Mouse (Mus musculus) midbrain, embryonic 14.5 days (tissue): Measurements from ENCODE around the gene Lrp6. TPM values are rescaled to one million over a fixed set of nuclear protein-coding genes. Genes with fewer than 3 reads are reported as not detected.

Source experiments
- ATAC-seq: fragments of 200-750 bp; cut with Nextera tagmentation; 2 replicates; pipeline ENCODE4 v1.8.0; 2017; ENCODE audit warnings: moderate number of reproducible peaks, moderate library complexity; ENCODE audit not compliant: low FRiP score, low TSS enrichment
- DNase-seq: peaks from one replicate; pipeline ENCODE4 v3.0.0-alpha.2; 2015
- H3K27ac ChIP-seq: fragments of 300-500 bp; sonication (generic); replicated peaks from 2 replicates; pipeline ENCODE4 v1.5.1; 2014; ENCODE audit warnings: mild to moderate bottlenecking, low read depth, low read length, moderate library complexity
- H3K27me3 ChIP-seq: fragments of 300-500 bp; sonication (generic); 2 replicates; pipeline ENCODE4 v1.6.1; 2014; ENCODE audit warnings: low read length, control low read depth, mixed read lengths; ENCODE audit not compliant: control insufficient read depth, insufficient read depth
- H3K36me3 ChIP-seq: fragments of 300-500 bp; sonication (generic); 2 replicates; pipeline ENCODE4 v1.6.1; 2014; ENCODE audit warnings: low read length, control low read depth; ENCODE audit not compliant: control insufficient read depth, insufficient read depth
- H3K4me1 ChIP-seq: fragments of 300-500 bp; sonication (generic); 2 replicates; pipeline ENCODE4 v1.6.1; 2014; ENCODE audit warnings: mild to moderate bottlenecking, antibody characterized with exemption, low read length, control low read depth; ENCODE audit not compliant: control insufficient read depth, insufficient read depth
- H3K4me2 ChIP-seq: fragments of 300-500 bp; sonication (generic); 2 replicates; pipeline ENCODE4 v1.6.1; 2014; ENCODE audit warnings: mild to moderate bottlenecking, low read length, moderate library complexity
- H3K4me3 ChIP-seq: fragments of 300-500 bp; sonication (generic); replicated peaks from 2 replicates; pipeline ENCODE4 v1.5.1; 2014; ENCODE audit warnings: low read depth, low read length
- H3K9ac ChIP-seq: fragments of 300-500 bp; sonication (generic); replicated peaks from 2 replicates; pipeline ENCODE4 v1.6.1; 2014; ENCODE audit warnings: mild to moderate bottlenecking, low read length, moderate library complexity
- H3K9me3 ChIP-seq: fragments of 300-500 bp; sonication (generic); 2 replicates; pipeline ENCODE4 v1.6.1; 2016; ENCODE audit warnings: low read length, control low read depth, mixed read lengths; ENCODE audit not compliant: control insufficient read depth
- WGBS: fragments of 180-500 bp; shearing (Covaris S2); extraction: QIAGEN DNeasy Blood & Tissue Kit; methylation state at CpG from one replicate; pipeline ENCODE4 v1.1.7; 2014; 5-methylcytosine and 5-hydroxymethylcytosine counted together
- polyA plus RNA-seq: library from polyadenylated mRNA; unstranded; fragments of >200 nt; fragmentation: Nextera tagmentation; extraction: Ambion mirVana; gene quantifications from 2 replicates; pipeline ENCODE4 v1.2.1, GENCODE M21; 2014

The Lrp6 gene
- polyA plus RNA-seq, 1 experiment from 2014 or later = 26.8 TPM

- ATAC-seq (no peak), DNase-seq (no peak)
- no peak overlapping the region for H3K9ac ChIP-seq
- WGBS = 61% methylated on average over 10 of the region's 10 CpGs
- no peaks in the 10 kb centered on the region for H3K27me3 ChIP-seq
- no peak overlapping the region for H3K4me2 ChIP-seq
- no peaks in the 10 kb centered on the region for H3K9me3 ChIP-seq
- no peak overlapping the region for H3K27ac ChIP-seq
- H3K4me3 ChIP-seq = no peak overlapping the region
- H3K4me1 ChIP-seq = no peaks in the 10 kb centered on the region
- H3K36me3 ChIP-seq = no peaks in the 10 kb centered on the region
Observed at GRCm38 (mm10) chr6:134602371-134603003, 35.7 kb upstream of the Lrp6 start.

- Histone ChIP-seq H3K4me2 (no peak overlapping the region), H3K36me3 (no peaks in the 10 kb centered on the region), H3K9me3 (no peaks in the 10 kb centered on the region), H3K4me1 (no peaks in the 10 kb centered on the region), H3K27me3 (no peaks in the 10 kb centered on the region), H3K27ac (no peak overlapping the region), H3K9ac (no peak overlapping the region), H3K4me3 (no peak overlapping the region)
- WGBS = 61% methylated on average over 3 of the region's 3 CpGs
- no peak for DNase-seq
- ATAC-seq = no peak
Observed at GRCm38 (mm10) chr6:134601766-134602165, 35.0 kb upstream of the Lrp6 start.

GRCm38 (mm10) chr6:134601130-134601529 is 34.4 kb upstream of the Lrp6 start:
- H3K36me3 ChIP-seq = no peaks in the 10 kb centered on the region
- H3K9ac ChIP-seq = no peak overlapping the region
- WGBS = 68% methylated on average over 7 of the region's 7 CpGs
- H3K9me3 ChIP-seq = no peaks in the 10 kb centered on the region
- ATAC-seq (no peak), DNase-seq (no peak)
- H3K27ac ChIP-seq = no peak overlapping the region
- H3K4me2 ChIP-seq = no peak overlapping the region
- no peaks in the 10 kb centered on the region for H3K4me1 ChIP-seq
- no peak overlapping the region for H3K4me3 ChIP-seq
- H3K27me3 ChIP-seq = no peaks in the 10 kb centered on the region

GRCm38 (mm10) chr6:134599239-134599638 is 32.5 kb upstream of the Lrp6 start:
- H3K9me3 ChIP-seq = no peaks in the 10 kb centered on the region
- WGBS = 68% methylated on average over 1 of the region's 1 CpGs

GRCm38 (mm10) chr6:134597651-134598229 is 31.0 kb upstream of the Lrp6 start:
- ATAC-seq (no peak), DNase-seq (no peak)
- H3K9me3 ChIP-seq = no peaks in the 10 kb centered on the region
- H3K27me3 ChIP-seq = no peaks in the 10 kb centered on the region
- no peak overlapping the region for H3K27ac ChIP-seq
- no peak overlapping the region for H3K4me2 ChIP-seq
- no peak overlapping the region for H3K4me3 ChIP-seq
- H3K4me1 ChIP-seq = no peaks in the 10 kb centered on the region
- no peaks in the 10 kb centered on the region for H3K36me3 ChIP-seq
- no peak overlapping the region for H3K9ac ChIP-seq
- WGBS = 91% methylated on average over 6 of the region's 6 CpGs

More at GRCm38 (mm10) chr6:134599239-134599638, 32.5 kb upstream of the Lrp6 start:
- Histone ChIP-seq H3K4me1 (no peaks in the 10 kb centered on the region), H3K4me2 (no peak overlapping the region), H3K4me3 (no peak overlapping the region), H3K27ac (no peak overlapping the region), H3K9ac (no peak overlapping the region), H3K36me3 (no peaks in the 10 kb centered on the region), H3K27me3 (no peaks in the 10 kb centered on the region)
- ATAC-seq (no peak), DNase-seq (no peak)

- no peaks in the 10 kb centered on the region for H3K36me3 ChIP-seq
- H3K4me1 ChIP-seq = no peaks in the 10 kb centered on the region
- H3K27ac ChIP-seq = no peak overlapping the region
- 91% methylated on average over 21 of the region's 21 CpGs for WGBS
- no peak for DNase-seq
- no peaks in the 10 kb centered on the region for H3K9me3 ChIP-seq
- H3K27me3 ChIP-seq = no peaks in the 10 kb centered on the region
- H3K9ac ChIP-seq = no peak overlapping the region
- no peak overlapping the region for H3K4me3 ChIP-seq
- no peak for ATAC-seq
- no peak overlapping the region for H3K4me2 ChIP-seq
Observed at GRCm38 (mm10) chr6:134594569-134595442, 28.0 kb upstream of the Lrp6 start.

GRCm38 (mm10) chr6:134591614-134592013 is 24.8 kb upstream of the Lrp6 start:
- no peak overlapping the region for H3K27ac ChIP-seq
- no peak overlapping the region for H3K4me2 ChIP-seq
- H3K4me3 ChIP-seq = no peak overlapping the region
- ATAC-seq = no peak
- 82% methylated on average over 2 of the region's 2 CpGs for WGBS
- H3K9ac ChIP-seq = no peak overlapping the region
- H3K4me1 ChIP-seq = no peaks in the 10 kb centered on the region
- H3K27me3 ChIP-seq = no peaks in the 10 kb centered on the region
- H3K36me3 ChIP-seq = no peaks in the 10 kb centered on the region
- H3K9me3 ChIP-seq = no peaks in the 10 kb centered on the region
- DNase-seq = no peak

- WGBS = 83% methylated on average over 5 of the region's 5 CpGs
- Histone ChIP-seq H3K4me2 (no peak overlapping the region), H3K4me1 (no peaks in the 10 kb centered on the region), H3K4me3 (no peak overlapping the region), H3K27me3 (no peaks in the 10 kb centered on the region), H3K9ac (no peak overlapping the region), H3K27ac (no peak overlapping the region), H3K36me3 (no peaks in the 10 kb centered on the region), H3K9me3 (no peaks in the 10 kb centered on the region)
- ATAC-seq = no peak
- DNase-seq = no peak
Observed at GRCm38 (mm10) chr6:134586241-134586640, 19.5 kb upstream of the Lrp6 start.
